Mouse (Mus musculus) megakaryocyte, embryonic 14.5 days (primary cell): ENCODE data around the gene Mmp15. TPM values are rescaled to one million over a fixed set of nuclear protein-coding genes. Genes with fewer than 3 reads are reported as not detected.
"Not testable (repeated sequence)": the region's sequence is repeated elsewhere in the genome, so short reads cannot be mapped to it uniquely, and the experiment has no call there.

ENCODE experiments used
- H3K27me3 ChIP-seq: replicated peaks from 2 replicates; pipeline ENCODE3; 2012; ENCODE audit warnings: inconsistent platforms
- H3K36me3 ChIP-seq: replicated peaks from 2 replicates; pipeline ENCODE3; 2012; ENCODE audit warnings: low read length, inconsistent platforms, mixed read lengths
- H3K4me1 ChIP-seq: 2 replicates; pipeline ENCODE4 v1.6.1; 2012; ENCODE audit warnings: inconsistent platforms
- H3K4me3 ChIP-seq: replicated peaks from 2 replicates; pipeline ENCODE3; 2012; ENCODE audit warnings: moderate library complexity, mild to moderate bottlenecking, inconsistent platforms
- H3K9me3 ChIP-seq: 2 replicates; pipeline ENCODE4 v1.6.1; 2012; ENCODE audit warnings: inconsistent platforms
- FLI1 ChIP-seq: IDR thresholded peaks from 2 replicates; pipeline ENCODE4 v1.6.1; 2012; ENCODE audit warnings: low read length, inconsistent platforms, mixed read lengths
- GATA1 ChIP-seq: IDR thresholded peaks from 3 replicates; pipeline ENCODE4 v1.6.1; 2012; ENCODE audit warnings: mixed read lengths, low read length, inconsistent platforms, borderline replicate concordance
- polyA plus RNA-seq: library from polyadenylated mRNA; stranded (reverse); fragments of >175 nt; gene quantifications from 2 replicates; pipeline ENCODE4 v1.2.3, GENCODE M21; 2012; ENCODE audit warnings: low replicate concordance; ENCODE audit not compliant: insufficient read depth

Gene Mmp15
- polyA plus RNA-seq, 1 experiment: 0.27 TPM

- Histone ChIP-seq H3K9me3 (no peaks in the 10 kb centered on the region), H3K27me3 (peaks cover 91% of the 10 kb centered on the region), H3K36me3 (no peaks in the 10 kb centered on the region), H3K4me1 (peaks cover 8% of the 10 kb centered on the region), H3K4me3 (no peak overlapping the region)
- TF ChIP-seq FLI1 (no peak), GATA1 (no peak)
Measured at GRCm38 (mm10) chr8:95373389-95374002, 21.4 kb downstream of the Mmp15 start.

GRCm38 (mm10) chr8:95374429-95374828 is 22.4 kb downstream of the Mmp15 start:
- H3K27me3 ChIP-seq: peaks cover 81% of the 10 kb centered on the region
- TF ChIP-seq FLI1 (no peak), GATA1 (no peak)
- H3K4me3 ChIP-seq: no peak overlapping the region
- H3K9me3 ChIP-seq: peaks cover 6% of the 10 kb centered on the region
- peaks cover 8% of the 10 kb centered on the region for H3K4me1 ChIP-seq
- H3K36me3 ChIP-seq: no peaks in the 10 kb centered on the region

- peaks cover 8% of the 10 kb centered on the region for H3K4me1 ChIP-seq
- peaks cover 71% of the 10 kb centered on the region for H3K27me3 ChIP-seq
- H3K9me3 ChIP-seq: peaks cover 6% of the 10 kb centered on the region
- H3K36me3 ChIP-seq: no peaks in the 10 kb centered on the region
- no peak overlapping the region for H3K4me3 ChIP-seq
- TF ChIP-seq FLI1 (no peak), GATA1 (no peak)
Measured at GRCm38 (mm10) chr8:95375374-95375930, 23.4 kb downstream of the Mmp15 start.

- Histone ChIP-seq H3K4me1 (peaks cover 12% of the 10 kb centered on the region; the same call in 1 of the 2 replicates), H3K4me3 (no peak overlapping the region), H3K36me3 (no peaks in the 10 kb centered on the region), H3K27me3 (peaks cover 63% of the 10 kb centered on the region), H3K9me3 (peaks cover 6% of the 10 kb centered on the region)
- no peak for TF ChIP-seq GATA1
- no peak for TF ChIP-seq FLI1
Measured at GRCm38 (mm10) chr8:95376309-95376999, 24.4 kb downstream of the Mmp15 start.

GRCm38 (mm10) chr8:95377101-95377500 is 25.0 kb downstream of the Mmp15 start:
- Histone ChIP-seq H3K27me3 (peaks cover 57% of the 10 kb centered on the region), H3K36me3 (no peaks in the 10 kb centered on the region), H3K4me3 (no peak overlapping the region), H3K9me3 (peaks cover 6% of the 10 kb centered on the region), H3K4me1 (peaks cover 12% of the 10 kb centered on the region; the same call in 1 of the 2 replicates)
- no peak for TF ChIP-seq GATA1
- TF ChIP-seq FLI1: no peak

GRCm38 (mm10) chr8:95377863-95378291 is 25.8 kb downstream of the Mmp15 start:
- TF ChIP-seq GATA1 (no peak), FLI1 (no peak)
- Histone ChIP-seq H3K4me3 (no peak overlapping the region), H3K36me3 (no peaks in the 10 kb centered on the region), H3K4me1 (peaks cover 12% of the 10 kb centered on the region; the same call in 1 of the 2 replicates), H3K9me3 (peaks cover 6% of the 10 kb centered on the region), H3K27me3 (peaks cover 51% of the 10 kb centered on the region)

GRCm38 (mm10) chr8:95378928-95379327 is 26.9 kb downstream of the Mmp15 start:
- Histone ChIP-seq H3K27me3 (peaks cover 41% of the 10 kb centered on the region), H3K4me1 (peaks cover 12% of the 10 kb centered on the region; the same call in 1 of the 2 replicates)
- H3K36me3 ChIP-seq, H3K9me3 ChIP-seq, H3K4me3 ChIP-seq: not testable (repeated sequence)

GRCm38 (mm10) chr8:95380953-95381352 is 28.9 kb downstream of the Mmp15 start:
- H3K36me3 ChIP-seq: no peaks in the 10 kb centered on the region
- peaks cover 27% of the 10 kb centered on the region for H3K27me3 ChIP-seq
- H3K9me3 ChIP-seq: peaks cover 12% of the 10 kb centered on the region
- TF ChIP-seq FLI1: no peak
- TF ChIP-seq GATA1: no peak
- no peak overlapping the region for H3K4me3 ChIP-seq
- H3K4me1 ChIP-seq: peaks cover 12% of the 10 kb centered on the region; the same call in 1 of the 2 replicates

GRCm38 (mm10) chr8:95381595-95381994 is 29.5 kb downstream of the Mmp15 start:
- no peaks in the 10 kb centered on the region for H3K36me3 ChIP-seq
- no peak for TF ChIP-seq FLI1
- peaks cover 12% of the 10 kb centered on the region; the same call in 1 of the 2 replicates for H3K4me1 ChIP-seq
- peaks cover 22% of the 10 kb centered on the region for H3K27me3 ChIP-seq
- H3K9me3 ChIP-seq: peaks cover 12% of the 10 kb centered on the region
- H3K4me3 ChIP-seq: no peak overlapping the region

- H3K4me3 ChIP-seq: no peak overlapping the region
- H3K9me3 ChIP-seq: 0 out of 2 replicates have a peak, but pooled peaks cover 6% of the 10 kb centered on the region
- no peak for TF ChIP-seq FLI1
- TF ChIP-seq GATA1: no peak
- peaks cover 4% of the 10 kb centered on the region for H3K4me1 ChIP-seq
- no peaks in the 10 kb centered on the region for H3K36me3 ChIP-seq
- H3K27me3 ChIP-seq: peaks cover 13% of the 10 kb centered on the region
Measured at GRCm38 (mm10) chr8:95384501-95384900, 32.4 kb downstream of the Mmp15 start.
